ENCODE assay signal across 27 mouse cellular contexts in genomic region chr10:22905281-22905680, GRCm38 (mm10).
"Had no signal": no experiment of that assay in that cellular context is flagged by ENCODE, and none has a peak within 500 bp of the region (broad histone marks: within the 10 kb centered on the region; RNA-seq: fewer than 3 reads in every experiment).

No protein-coding gene starts in this region.

- H3K9me3 ChIP-seq: embryonic facial prominence, embryonic 10.5 days; embryonic facial prominence, embryonic 12.5 days; embryonic facial prominence, embryonic 13.5 days; embryonic facial prominence, embryonic 15.5 days; forebrain, embryonic 10.5 days; forebrain, embryonic 12.5 days; forebrain, embryonic 13.5 days; forebrain, embryonic 15.5 days had no signal

- H3K36me3 ChIP-seq: embryonic facial prominence, embryonic 10.5 days; embryonic facial prominence, embryonic 12.5 days; embryonic facial prominence, embryonic 13.5 days; embryonic facial prominence, embryonic 15.5 days; forebrain, embryonic 10.5 days; forebrain, embryonic 12.5 days; forebrain, embryonic 15.5 days had no signal

- DNase-seq: cerebellum, adult 2 months; cerebellum, adult 8-10 months; cerebellum, adult 9-10 months; cerebellum, adult 9-11 months; cerebellum, postnatal 10 days; cerebellum, postnatal 14 days; cerebellum, postnatal 25 days; cerebellum, postnatal 36 days; embryo, embryonic 11 days; forebrain, postnatal 0 days; gastrocnemius, adult 2 months; gastrocnemius, postnatal 10 days; gastrocnemius, postnatal 14 days; gastrocnemius, postnatal 25 days; gastrocnemius, postnatal 36 days; heart, adult 18-20 months had no signal

- H3K9ac ChIP-seq: embryonic facial prominence, embryonic 12.5 days; embryonic facial prominence, embryonic 13.5 days; embryonic facial prominence, embryonic 15.5 days; forebrain, embryonic 12.5 days; forebrain, embryonic 13.5 days; forebrain, embryonic 15.5 days; forebrain, postnatal 0 days had no signal

- H3K4me1 ChIP-seq: embryonic facial prominence, embryonic 10.5 days; embryonic facial prominence, embryonic 12.5 days; embryonic facial prominence, embryonic 13.5 days; embryonic facial prominence, embryonic 15.5 days; forebrain, embryonic 10.5 days; forebrain, embryonic 12.5 days; forebrain, embryonic 13.5 days; forebrain, embryonic 15.5 days had no signal

- H3K4me2 ChIP-seq: embryonic facial prominence, embryonic 12.5 days; embryonic facial prominence, embryonic 13.5 days; embryonic facial prominence, embryonic 15.5 days; forebrain, embryonic 12.5 days; forebrain, embryonic 13.5 days; forebrain, embryonic 15.5 days had no signal

- H3K27me3 ChIP-seq: embryonic facial prominence, embryonic 12.5 days; embryonic facial prominence, embryonic 13.5 days; embryonic facial prominence, embryonic 15.5 days; forebrain, embryonic 12.5 days; forebrain, embryonic 13.5 days; forebrain, embryonic 15.5 days had no signal

- H3K4me3 ChIP-seq: embryonic facial prominence, embryonic 10.5 days; embryonic facial prominence, embryonic 12.5 days; embryonic facial prominence, embryonic 13.5 days; embryonic facial prominence, embryonic 15.5 days; erythroblast, embryonic 14.5 days; forebrain, embryonic 10.5 days; forebrain, embryonic 12.5 days; forebrain, embryonic 13.5 days; forebrain, embryonic 15.5 days; gastrocnemius, adult 2 months had no signal

- H3K27ac ChIP-seq: embryonic facial prominence, embryonic 10.5 days; embryonic facial prominence, embryonic 12.5 days; embryonic facial prominence, embryonic 13.5 days; embryonic facial prominence, embryonic 15.5 days; forebrain, embryonic 10.5 days; forebrain, embryonic 12.5 days; forebrain, embryonic 13.5 days; forebrain, embryonic 15.5 days; gastrocnemius, adult 2 months had no signal

- ATAC-seq: forebrain, embryonic 13.5 days; forebrain, embryonic 14.5 days; forebrain, embryonic 15.5 days; forebrain, embryonic 16.5 days; forebrain, postnatal 0 days had no signal
